Mouse (Mus musculus) spleen, postnatal 36 days (tissue): ENCODE results near the gene Btn2a2.

ENCODE experiments used
- DNase-seq, 2 experiments: peaks; one replicate each; pipeline ENCODE4 v3.0.0; 2022; ENCODE audit warnings: low spot score in 2 of 2, mixed read lengths in 1 of 2

The Btn2a2 gene

GRCm38 (mm10) chr13:23497656-23498321 lies 9.1 kb upstream of the Btn2a2 start:
- DNase-seq, result no peak

DNA sequence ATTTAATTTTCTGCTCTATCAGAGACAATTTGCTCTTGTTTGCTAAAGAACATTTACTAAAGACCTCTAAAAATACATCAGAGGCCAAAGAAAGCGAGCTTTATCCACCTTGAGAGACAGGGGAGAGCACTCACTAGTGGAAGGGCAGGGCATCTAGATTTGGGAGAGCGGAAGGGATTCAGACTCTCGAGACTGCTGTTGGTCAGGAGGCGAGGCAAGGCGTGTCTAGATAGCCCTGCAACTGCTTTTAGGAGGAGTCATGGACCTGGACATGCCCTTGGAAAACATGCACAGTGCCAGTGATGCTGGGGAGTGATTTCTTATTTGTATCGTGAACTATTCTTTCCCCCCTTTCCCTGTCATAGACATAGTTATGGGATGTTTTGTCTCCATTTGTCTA lies 6.9 kb upstream of the Btn2a2 start:
- DNase-seq, result no peak

DNA sequence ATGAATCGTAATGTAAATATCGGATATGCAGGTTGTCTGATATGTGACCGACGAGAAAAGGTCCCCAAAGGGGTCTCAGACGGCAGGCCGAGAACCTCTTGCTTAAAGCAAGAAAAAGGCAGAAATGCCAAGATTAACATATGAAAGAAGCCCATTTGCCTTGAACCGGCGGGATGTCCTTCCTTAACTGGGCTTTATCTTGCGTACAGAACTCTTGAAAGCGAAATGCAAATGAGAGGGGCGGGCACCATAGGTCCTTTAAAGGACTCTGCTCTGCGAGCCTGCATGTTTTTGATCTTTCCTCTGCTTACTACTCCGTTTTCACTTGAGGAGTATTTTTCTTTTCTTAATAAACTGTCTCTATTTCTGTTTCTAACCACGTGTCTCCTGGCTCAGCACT lies 3.3 kb upstream of the Btn2a2 start:
- peak in 1 of 2 experiments; percentile 7 for DNase-seq

GRCm38 (mm10) chr13:23491263-23491662 lies 2.6 kb upstream of the Btn2a2 start:
- no peak for DNase-seq

- DNase-seq, result no peak
These were observed 2.2 kb upstream of the Btn2a2 start for GRCm38 (mm10) chr13:23490863-23491262.

DNA sequence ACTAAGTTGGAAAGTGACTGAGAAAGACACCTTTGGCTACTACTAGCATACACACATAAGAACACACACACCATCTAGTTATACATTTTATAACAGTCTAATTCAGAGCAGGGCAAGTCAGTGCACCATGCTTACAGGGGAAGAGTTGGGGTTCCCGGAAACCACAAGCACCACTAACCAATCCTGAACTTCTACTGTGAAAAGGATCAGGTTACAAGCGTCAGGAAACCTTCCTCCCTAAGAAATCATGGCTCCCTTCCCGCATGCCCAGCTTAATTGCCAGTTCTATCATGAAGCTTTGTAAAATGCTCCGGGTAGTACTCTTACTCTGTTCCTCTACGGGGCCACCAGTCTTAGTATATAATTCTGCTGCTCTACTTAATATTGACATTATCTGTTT lies 3.4 kb downstream of the Btn2a2 start:
- no peak for DNase-seq

DNA sequence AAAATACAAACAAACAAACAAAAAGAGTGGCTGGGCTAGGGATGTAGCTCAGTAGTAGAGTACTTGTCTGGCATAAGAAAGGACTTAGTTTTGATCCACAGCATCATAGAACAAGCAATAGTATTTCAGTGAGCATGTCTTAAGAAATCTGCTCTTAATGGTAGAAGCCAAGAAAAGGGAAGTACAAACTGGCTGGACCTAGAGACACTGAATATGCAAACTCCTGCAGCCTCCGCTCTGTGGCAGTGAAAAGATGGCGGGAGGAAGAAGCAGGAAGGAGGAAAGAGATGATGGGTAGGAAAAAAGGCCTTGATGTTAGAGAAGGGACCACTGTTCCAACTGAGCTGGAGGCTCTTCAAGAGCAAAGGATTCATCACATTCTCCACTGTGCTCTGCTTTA lies 5.5 kb downstream of the Btn2a2 start:
- no peak for DNase-seq

DNA sequence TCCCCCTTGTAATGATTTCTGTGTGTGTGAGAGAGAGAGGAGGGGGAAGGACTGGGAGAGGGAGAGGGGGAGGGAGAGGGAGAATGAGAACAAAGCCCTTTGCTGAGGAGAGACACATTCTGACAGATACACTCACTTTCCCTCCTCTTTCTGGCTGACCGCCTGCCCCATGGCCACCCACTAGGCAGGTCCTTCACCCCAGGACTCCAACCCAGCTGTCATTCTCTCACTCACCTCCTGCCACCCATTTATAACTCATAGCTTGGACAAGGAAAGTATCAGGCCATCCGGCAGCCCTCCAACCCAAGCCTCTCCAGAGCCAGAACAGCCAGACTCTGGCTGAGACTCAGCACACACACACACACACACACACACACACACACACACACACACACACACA lies 13.0 kb downstream of the Btn2a2 start:
- DNase-seq, result no peak

DNA sequence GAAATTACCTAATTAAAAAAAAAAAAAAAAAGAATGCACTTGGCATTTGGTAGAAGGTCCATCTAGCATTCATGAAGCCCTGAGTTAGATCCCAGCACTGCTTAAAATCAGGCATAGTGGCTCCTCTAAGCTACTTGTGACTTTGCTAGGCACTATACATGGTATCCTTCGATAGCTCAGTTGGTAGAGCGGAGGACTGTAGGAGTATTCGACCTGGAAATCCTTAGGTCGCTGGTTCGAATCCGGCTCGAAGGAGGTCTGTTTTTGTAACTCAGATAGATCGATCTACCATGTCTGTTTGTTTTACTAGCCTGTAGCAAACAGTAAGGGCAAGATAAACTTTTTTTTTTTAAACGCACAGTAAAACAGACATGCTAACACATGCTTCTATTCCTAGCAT lies 21.7 kb downstream of the Btn2a2 start:
- DNase-seq, result peak; percentile 58 to 61

- no peak for DNase-seq
These were observed 22.4 kb downstream of the Btn2a2 start for GRCm38 (mm10) chr13:23466306-23466705.

DNA sequence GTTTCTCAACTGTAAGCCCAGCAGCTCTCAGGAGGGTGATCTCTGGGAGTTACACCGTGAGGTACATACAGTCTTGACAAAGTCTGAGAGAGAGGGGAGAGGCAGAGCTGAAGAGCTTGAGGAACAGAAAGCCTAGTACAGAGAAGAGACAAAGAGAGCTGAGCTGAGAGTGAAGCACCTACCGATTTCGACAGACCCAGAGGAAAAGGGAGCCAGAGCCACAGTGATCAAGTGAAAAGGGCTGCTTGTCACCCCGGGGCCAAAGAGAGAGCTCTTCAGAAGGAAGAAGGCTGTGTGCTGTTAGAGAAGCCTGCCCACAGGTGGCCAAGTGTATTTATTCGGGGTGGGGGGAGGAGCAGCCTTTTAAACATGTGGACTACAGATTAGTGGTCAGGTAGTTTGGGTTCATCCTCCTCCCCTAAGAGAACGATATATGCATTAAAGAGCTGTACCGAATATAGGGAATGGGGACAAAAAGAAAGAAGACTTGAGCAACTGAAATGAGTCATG lies 23.0 kb downstream of the Btn2a2 start, which contains the start of gene Btn1a1:
TSS of gene Btn1a1 (minus strand) at position 302 of the 510 bp plus-strand sequence.
- DNase-seq, result peak in 1 of 2 experiments; percentile 13

DNA sequence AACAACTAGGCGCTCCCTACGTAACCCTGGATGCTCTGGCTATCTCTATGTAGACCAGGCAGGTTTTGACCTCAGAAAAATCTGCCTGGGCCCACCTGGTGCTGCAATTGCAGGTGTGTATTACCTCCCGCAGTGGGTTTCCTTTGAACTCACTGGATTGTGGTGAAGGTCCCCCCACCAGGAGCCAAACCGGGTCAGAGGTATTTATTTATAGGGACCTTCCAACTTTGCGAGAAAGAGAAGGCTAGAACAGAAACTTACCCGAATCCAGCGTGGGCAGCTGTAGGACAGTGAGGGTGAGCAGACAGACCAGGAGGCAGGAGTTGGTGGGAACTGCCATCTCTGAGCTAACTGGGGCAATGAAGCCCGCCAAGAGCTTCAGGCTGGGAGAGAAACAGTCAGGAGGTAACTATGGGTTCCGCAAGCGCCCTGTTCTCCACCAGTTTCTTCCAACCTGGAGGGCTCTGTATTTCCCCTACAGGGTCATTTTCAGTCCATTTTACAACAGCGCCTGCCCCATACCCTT lies 23.8 kb downstream of the Btn2a2 start:
- no peak for DNase-seq

DNA sequence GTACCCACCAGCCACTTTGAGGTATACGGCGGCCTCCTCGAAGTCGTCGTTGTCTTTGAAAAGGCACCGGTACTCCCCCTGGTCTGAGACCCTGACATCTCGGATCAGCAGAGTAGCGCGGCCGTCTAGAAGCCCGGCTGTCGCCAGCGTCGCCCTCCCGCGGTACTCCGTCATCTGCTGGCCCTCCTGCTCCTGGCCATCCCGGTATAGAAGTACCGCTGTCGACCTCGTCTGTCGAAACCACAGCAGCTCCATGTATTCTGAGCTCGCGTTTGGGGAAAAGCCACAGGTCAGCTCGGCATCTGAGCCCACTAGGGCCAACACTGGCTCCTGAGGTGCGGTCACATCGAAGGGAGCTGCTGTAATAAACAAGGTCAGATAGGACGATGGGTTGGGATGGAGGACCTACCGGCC lies 24.4 kb downstream of the Btn2a2 start:
- peak in 1 of 2 experiments; percentile 9 for DNase-seq

GRCm38 (mm10) chr13:23463381-23464223 lies 25.1 kb downstream of the Btn2a2 start:
- peak; percentile 37 to 62 for DNase-seq

- DNase-seq, result no peak
These were observed 26.0 kb downstream of the Btn2a2 start for GRCm38 (mm10) chr13:23462669-23463068.

DNA sequence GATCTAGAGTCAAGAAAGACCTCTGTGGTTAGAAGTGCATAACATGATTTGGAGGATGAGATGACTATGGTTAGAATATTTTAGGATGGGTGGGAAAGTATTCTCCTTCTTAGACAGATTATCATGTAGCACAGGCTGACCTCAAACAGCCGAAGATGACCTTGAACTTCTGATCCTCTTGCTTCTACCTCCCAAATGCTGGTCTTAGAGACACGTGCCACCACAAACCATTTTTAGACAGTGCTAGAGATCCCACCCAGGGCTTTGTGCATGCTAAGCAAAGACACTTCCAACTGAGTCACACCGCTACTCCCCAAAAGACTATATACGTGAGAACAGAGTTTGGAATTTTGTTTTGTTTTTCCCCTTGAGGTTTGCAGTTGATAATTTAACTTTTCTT lies 26.6 kb downstream of the Btn2a2 start:
- no peak for DNase-seq

GRCm38 (mm10) chr13:23459264-23459846 lies 29.3 kb downstream of the Btn2a2 start:
- DNase-seq, result peak; percentile 15 to 32

DNA sequence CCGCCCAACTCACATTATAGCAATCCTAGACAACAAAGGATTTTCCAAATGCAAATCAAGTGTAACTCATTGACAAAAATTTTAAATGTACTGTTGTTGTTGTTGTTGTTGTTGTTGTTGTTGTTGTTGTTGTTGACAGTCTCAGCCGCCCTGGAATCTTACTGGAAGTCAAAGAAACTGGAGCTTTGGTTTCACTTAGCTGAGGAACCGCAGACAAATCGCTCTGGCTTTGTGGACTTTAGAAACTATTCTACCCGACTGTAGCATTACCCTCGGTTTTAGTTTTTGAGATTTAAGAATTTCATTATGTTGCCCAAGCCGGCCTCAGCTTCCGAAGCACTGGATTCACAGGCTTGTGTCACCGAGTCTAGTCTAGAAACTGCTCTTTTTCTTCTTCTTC lies 34.7 kb downstream of the Btn2a2 start:
- DNase-seq, result no peak

GRCm38 (mm10) chr13:23453362-23453862 lies 35.2 kb downstream of the Btn2a2 start:
- peak; percentile 69 to 80 for DNase-seq

GRCm38 (mm10) chr13:23450398-23450797 lies 38.3 kb downstream of the Btn2a2 start:
- peak; percentile 73 to 82 for DNase-seq

DNA sequence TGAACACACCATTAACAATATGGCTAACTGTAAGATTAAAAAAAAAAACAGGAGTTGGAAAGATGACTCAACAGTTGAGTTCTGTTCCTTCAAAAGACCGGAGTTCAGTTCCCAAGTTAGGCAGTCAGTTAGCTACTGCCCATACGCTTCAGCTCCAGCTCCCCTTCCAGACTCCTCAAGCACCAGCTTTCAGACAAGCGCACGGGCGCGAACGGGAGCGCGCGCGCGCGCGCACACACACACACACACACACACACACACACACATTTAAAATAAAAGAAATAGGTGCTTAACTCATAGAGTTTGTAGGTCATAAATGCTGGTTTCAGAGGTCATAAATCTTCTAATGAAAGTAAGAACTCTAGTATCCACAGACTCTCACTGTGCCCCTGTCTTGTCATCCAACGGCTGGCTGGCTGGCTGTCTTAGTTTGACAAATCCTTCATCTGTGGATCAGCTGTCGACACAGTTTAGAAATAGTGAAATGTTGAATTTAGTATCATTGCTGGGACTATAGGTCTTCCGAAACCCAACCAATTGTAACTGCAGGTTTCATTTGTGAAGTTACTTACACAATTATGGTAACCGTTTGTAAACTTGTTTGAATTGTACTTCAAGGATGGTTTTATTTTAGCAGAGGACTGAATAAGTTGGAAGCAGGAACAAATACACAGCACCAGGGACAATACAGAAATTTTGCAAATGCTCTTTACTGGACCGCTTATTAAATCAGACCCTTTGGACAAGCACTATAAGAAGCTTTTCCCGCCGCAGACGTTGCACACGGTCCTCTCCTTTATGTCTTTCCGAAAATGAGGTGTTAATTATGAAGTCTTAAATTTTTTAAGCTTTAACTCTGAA lies 39.2 kb downstream of the Btn2a2 start:
- DNase-seq, result peak in 1 of 2 experiments; percentile 24
